Mouse (Mus musculus) kidney, adult 18-20 months (tissue): ENCODE measurements at regions not wholly inside any gene's neighbourhood (a gene's known extent, or its start where the extent isn't known, plus 50 kb on each side); places are given as distances from the start of the nearest gene placed in this dataset.

Experiments
- DNase-seq: peaks from one replicate; pipeline ENCODE4 v3.0.0; 2021

DNA sequence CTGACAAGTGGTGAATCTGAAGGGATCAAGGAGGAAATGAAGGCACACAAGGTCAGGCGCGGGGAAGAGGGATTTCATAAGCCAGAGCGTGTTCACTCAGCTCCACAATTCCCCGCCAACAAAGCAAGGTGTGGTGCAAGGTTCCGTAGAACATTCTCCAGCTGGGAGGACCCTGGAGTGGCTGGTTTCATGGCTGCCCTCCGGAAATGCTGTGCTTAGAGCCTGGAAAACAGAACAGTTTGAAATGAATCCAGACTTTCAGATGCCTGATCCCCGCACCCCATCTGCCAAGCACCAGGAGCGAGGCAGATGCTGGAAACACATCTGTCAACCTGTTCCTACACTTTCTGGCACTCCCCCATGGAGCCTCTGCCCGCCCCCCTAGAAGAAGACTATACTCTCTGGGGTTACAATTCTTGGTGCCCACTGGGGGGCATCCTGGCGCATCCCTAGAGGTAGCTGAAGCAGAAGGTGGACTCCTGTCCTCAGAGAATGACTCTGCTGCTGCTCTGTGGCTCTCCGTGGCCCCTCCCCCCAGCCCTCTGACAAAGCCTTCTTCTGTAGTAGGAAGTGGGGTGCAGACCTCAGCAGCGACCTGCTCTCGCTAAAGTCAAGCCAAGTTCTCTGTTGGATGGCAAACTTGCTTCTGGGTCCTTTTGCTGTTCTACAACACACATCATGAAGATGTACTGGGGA lies 54.5 kb upstream of the Mafb start:
- DNase-seq, result no peak

- DNase-seq, result no peak
Measured at GRCm38 (mm10) chr2:160424491-160424890, 57.6 kb upstream of the Mafb start.

GRCm38 (mm10) chr2:160427431-160427830 lies 60.6 kb upstream of the Mafb start:
- no peak for DNase-seq

- peak; percentile 36 for DNase-seq
Measured at GRCm38 (mm10) chr2:160433252-160433651, 66.4 kb upstream of the Mafb start.

- no peak for DNase-seq
Measured at GRCm38 (mm10) chr2:160434701-160435100, 67.8 kb upstream of the Mafb start.

- no peak for DNase-seq
Measured at GRCm38 (mm10) chr2:160435622-160436021, 68.8 kb upstream of the Mafb start.

DNA sequence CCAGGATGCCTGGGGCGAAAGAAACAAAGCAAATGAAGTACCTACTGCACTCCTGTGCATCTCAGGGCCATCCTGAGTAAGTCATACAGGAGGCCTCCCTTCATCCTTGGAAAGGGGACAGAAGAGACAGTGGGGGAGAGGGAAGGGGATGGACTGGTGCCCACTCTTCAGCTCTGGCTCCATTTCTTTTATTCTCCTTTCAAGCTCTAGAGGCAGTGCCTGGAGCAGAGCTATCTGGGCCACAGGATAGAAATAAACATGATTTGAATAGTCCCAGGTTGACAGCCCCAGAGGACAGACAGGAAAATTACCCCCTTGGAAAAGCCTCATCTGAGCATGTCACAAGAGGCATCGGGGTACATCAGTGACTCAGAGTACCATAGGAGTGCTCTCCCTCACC lies 72.2 kb upstream of the Mafb start:
- DNase-seq, result no peak

- DNase-seq, result no peak
Measured at GRCm38 (mm10) chr2:160440236-160440635, 73.4 kb upstream of the Mafb start.

- DNase-seq, result no peak
Measured at GRCm38 (mm10) chr2:160451057-160451456, 84.2 kb upstream of the Mafb start.

DNA sequence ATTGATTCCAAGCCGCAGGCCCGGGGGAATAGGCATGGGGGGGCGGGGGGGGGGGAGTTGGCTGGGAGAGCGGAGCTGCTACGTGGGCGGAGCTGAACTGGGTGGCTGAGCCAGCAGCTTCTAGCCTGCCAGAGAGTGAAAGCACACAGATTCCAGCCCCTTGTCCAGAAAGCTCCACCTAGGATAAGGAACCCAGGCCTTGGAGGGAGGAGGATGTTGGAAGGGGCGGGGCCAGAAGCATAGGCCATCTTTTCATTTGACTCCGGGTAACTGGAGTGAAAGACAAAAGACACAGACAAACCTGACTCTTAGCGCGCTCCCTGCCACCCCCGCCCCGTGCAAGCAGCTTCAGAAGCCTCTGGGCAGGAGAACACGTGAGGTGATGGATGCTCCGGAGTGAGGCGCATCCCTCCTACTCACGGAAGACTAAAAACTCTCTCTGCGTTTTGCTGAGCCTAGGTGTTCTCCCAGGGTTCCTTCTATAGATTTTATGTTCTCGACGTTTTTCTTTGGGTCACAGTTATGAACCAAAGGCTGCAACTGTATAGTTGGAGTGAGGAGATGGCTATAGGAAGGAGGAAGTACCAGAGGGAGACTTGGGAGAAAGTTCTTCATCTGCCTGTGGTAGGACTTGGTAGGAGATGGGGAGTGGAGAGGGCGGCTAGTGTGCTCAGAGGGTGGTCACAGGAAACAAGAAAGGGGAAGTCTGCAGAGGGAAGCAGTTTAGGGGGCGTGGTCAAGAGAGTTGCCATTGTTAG lies 84.8 kb upstream of the Mafb start:
- peak; percentile 71 for DNase-seq

DNA sequence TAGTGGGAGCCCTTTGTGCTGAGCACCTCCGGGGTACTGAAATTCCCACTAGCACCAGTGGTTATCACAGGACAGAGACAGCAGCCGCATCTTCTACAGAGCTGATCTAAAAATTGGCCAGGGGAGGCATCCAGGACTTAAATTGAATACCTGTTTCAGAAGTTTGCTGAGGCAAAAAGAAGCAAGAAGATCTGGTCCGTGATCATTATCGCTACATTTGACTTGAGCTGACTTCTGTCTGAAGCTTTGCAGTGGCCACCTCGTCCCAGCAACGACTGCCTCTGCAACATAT lies 85.3 kb upstream of the Mafb start:
- no peak for DNase-seq

DNA sequence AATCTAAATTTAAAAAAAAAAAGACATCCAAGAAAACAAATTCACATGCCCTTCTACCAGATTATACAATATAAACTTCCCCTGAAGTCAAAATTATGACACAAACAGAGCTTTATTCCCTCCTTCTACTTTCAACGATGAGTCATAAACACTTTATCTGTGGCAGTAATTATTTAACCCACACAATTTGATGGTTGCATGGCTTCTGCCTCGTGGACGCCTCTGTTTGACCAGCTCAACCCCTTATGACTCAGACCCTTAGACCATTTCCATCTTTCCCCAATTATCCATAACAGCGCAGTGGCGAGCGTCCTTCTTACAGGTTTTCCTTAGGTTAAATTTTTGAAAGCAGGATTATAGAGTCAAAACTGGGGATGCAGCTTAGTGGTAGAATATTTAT lies 85.9 kb upstream of the Mafb start:
- no peak for DNase-seq

DNA sequence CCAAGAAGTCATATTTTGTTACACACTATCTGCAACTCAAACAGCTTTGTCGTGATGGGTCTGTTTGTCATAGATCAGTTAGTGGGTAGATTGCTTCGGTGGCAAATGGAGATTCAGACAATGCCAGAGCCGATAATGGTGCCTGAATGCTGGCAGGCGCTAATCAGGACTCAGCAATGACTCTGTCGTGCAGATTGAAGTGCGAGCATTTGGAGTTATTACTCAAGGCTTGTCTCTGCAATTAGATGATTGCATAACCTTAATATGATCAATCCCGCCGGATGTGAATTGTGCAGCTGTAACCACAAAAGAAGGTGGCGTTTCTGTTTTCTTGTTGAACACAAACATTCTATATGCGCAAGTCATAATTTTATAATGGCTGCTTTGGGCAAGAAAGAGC lies 88.8 kb upstream of the Mafb start:
- no peak for DNase-seq

GRCm38 (mm10) chr2:160456681-160457080 lies 89.8 kb upstream of the Mafb start:
- DNase-seq, result no peak

GRCm38 (mm10) chr2:160471561-160471960 lies 104.7 kb upstream of the Mafb start:
- DNase-seq, result no peak

DNA sequence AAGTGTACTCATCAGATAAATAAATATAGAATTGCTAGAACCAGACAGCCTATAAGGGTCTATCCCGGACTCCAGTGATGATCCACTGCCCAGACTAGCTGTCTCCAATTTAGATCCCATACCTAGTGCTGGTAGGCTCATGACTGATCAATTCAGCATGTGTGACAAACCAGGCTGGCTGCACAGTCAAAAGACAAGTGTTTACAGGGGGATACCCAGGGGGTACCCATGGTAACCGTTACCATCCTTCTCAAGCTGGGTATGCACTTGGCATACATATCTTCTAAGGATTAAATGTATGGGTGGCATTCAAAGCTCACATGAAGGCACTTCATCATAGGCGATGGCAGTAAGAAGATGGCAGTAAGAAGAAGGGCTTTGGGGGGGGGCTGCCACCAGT lies 109.3 kb upstream of the Mafb start:
- no peak for DNase-seq

DNA sequence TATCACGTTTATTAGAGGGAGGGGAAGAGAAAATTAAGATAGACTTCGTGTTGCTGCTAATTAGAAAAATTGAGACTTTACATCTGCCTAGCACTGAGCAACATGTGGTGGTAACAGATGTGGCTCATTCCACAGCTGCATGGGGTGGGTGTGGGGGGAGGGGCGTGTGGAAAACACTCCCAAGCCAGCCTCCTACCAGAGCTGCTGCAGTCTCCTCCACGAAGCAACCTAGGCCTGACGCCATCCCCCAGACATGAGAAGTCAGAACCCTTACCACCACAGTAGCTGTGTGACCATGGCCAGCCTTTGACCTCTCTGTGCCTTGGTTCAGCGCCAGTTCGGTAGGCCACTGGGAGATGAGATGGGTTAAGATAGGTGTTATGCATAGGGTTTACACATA lies 112.4 kb upstream of the Mafb start:
- no peak for DNase-seq

- DNase-seq, result no peak
Measured at GRCm38 (mm10) chr2:160485097-160485496, 118.2 kb upstream of the Mafb start.

DNA sequence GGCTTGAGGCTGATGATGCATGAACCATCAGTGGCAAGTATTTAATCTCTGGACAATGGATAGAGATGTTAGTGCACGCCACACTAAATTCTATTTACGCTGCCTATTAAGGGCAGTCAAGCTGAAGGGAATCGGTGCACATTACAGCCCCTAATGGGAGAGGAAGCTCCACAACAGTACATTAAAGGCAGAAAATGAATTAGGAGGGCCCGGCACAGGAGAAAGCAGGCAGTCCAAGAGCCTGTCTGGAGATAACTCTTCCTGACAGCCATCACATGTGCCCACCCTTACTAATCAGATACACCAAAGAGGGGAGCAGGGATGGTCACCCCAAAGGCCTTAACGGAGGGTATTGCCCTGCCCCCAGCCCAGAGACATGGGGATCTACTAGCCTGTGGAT lies 118.7 kb upstream of the Mafb start:
- no peak for DNase-seq

DNA sequence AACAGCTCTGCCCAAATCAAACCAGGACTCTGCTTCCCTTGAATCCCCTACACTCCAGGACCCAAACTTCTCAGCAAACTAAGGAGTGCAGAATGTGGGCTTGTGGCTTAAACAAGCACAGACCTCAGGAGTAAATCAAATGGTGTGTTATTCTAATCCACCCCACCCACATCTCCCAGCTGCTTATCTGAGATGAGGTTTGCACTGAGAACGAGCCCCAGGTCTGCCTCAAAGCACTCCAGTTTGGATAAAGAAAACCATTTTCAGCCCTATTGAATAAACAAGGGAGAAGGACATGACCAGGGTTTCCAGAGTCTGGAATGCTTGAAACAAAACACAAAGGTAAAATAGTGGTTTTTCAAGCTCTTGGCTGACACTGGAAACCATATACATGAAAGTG lies 132.9 kb upstream of the Mafb start:
- DNase-seq, result no peak

DNA sequence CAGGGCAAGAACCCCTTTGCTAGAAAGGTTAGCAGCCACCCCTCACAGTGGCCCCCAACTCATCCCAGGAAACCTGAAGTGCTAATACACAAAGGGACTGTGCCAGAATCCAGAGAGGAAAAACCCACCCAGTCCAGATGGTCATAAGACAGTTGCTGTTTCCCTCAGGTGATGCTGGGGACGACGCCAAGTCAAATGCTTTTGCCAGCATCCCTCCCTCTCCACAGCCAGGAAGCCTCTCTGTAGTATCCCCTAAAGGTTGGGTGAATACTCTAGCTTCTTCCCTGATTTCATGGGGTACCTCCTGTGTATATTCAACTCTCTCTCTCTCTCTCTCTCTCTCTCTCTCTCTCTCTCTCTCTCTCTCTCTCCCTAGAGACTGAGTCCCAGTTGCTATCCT lies 136.0 kb upstream of the Mafb start:
- DNase-seq, result no peak

GRCm38 (mm10) chr2:160503597-160504393 lies 136.9 kb upstream of the Mafb start:
- no peak for DNase-seq

DNA sequence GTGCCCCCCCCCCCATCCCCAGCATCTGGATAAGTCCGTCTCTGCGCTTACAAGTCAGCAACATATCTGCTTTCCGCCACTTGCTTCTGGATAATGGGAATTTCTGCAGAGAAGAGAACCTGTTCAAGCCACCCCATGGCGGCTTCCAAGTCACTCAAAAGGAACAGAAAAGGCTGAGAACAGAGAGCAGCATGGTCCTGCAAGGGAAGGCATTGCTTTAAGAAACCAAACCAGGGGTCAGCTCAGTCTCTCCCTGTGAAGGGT lies 137.5 kb upstream of the Mafb start:
- DNase-seq, result no peak

GRCm38 (mm10) chr2:160507371-160507770 lies 138.3 kb upstream of the Top1 start:
- no peak for DNase-seq
